7 mouse cellular contexts compared by ENCODE assay signal in the genomic region with DNA sequence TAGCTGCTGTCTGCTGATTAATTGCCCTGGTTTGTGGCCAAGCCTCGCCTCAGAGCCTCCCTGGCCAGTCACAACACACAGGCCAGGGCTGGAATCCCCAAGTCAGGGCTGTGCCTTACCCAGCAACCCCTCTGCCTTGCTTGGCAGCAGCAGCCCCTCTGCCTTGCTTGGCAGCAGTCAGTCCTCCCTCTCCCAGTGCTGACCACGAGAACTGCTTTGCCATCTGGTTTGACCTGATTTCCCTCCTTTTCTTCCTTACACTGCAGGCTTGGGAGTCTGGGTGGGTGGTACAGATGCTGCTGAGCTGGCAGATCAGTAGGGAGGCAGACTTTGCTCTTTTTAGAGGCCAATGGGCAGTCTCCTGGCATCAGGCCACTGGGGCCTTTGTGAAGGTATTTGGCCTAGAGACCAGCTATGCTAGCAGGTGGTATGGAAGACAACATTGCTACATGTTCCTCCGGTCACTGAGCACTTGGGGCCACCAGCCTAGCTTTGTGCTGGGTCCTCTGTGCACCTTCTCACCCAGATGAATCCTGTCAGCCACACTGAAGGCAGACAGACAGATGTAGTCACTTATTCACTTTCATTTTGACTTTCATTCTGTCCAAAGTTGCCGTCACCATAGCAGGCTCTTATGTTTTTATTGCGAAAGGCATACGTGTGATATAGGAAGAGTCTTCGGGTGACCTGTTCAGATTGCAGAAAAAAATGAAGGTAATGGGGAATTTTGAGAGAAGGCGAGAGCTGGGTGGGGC.
DNase-seq lines count a peak whose midpoint lies in the region; ATAC-seq and TF ChIP-seq lines count a peak whose summit lies in the region.

No protein-coding gene starts in this region.

- DNase-seq in ovary, adult 18-20 months (ENCODE audit: low spot score): peak; percentile 53
- no peak for DNase-seq in ovary, postnatal 14 days (ENCODE audit: low spot score)
- DNase-seq in brain, adult 2 months (ENCODE audit: low read depth, low spot score): peak; percentile 90
- peak; percentile 36 to 64 for DNase-seq in frontal cortex, postnatal 10 days (ENCODE audit: low spot score in 2 of 2)
- DNase-seq in kidney, postnatal 14 days: peak; percentile 93

- no peaks in the 10 kb centered on the region for H3K27me3 ChIP-seq in lung, embryonic 16.5 days (ENCODE audit: control insufficient read depth, insufficient read depth, low read depth, low read length)
- H3K27me3 ChIP-seq in small intestine, adult 2 months (ENCODE audit: control insufficient read depth, insufficient read depth, low read length): no peaks in the 10 kb centered on the region

- H3K36me3 ChIP-seq in lung, embryonic 16.5 days (ENCODE audit: control insufficient read depth, insufficient read depth, low read length): no peaks in the 10 kb centered on the region
- H3K36me3 ChIP-seq in small intestine, adult 2 months (ENCODE audit: control insufficient read depth, insufficient read depth, low read length): no peaks in the 10 kb centered on the region

- H3K9ac ChIP-seq in lung, embryonic 16.5 days (ENCODE audit: low read length): 0 out of 2 replicates have a peak overlapping the region, but pooled peaks have one; percentile 9

- H3K9me3 ChIP-seq in lung, embryonic 16.5 days (ENCODE audit: control insufficient read depth, low read length): no peaks in the 10 kb centered on the region

- TF ChIP-seq CTCF in small intestine, adult 2 months (IDR thresholded peaks at IDR 0.05; ENCODE audit: extremely low read depth, insufficient read length, insufficient replicate concordance, low read depth, low read length): no peak

- peak overlapping the region; percentile 72 for H3K27ac ChIP-seq in lung, embryonic 16.5 days (ENCODE audit: low read length)
- H3K27ac ChIP-seq in small intestine, adult 2 months (ENCODE audit: insufficient read depth, low read depth, low read length): peak overlapping the region; percentile 85

- TF ChIP-seq POLR2A in small intestine, adult 2 months (IDR thresholded peaks at IDR 0.05; ENCODE audit: low read depth, low read length): no peak

- WGBS in lung, embryonic 16.5 days: 54% methylated on average over 8 of the region's 8 CpGs
- 25% methylated on average over 8 of the region's 8 CpGs for WGBS in small intestine, adult 2 months

- H3K4me1 ChIP-seq in lung, embryonic 16.5 days (replicated peaks; ENCODE audit: control insufficient read depth, insufficient read depth, low read length): peaks cover 9% of the 10 kb centered on the region
- H3K4me1 ChIP-seq in small intestine, adult 2 months (ENCODE audit: control insufficient read depth, insufficient read depth, insufficient read length, low read length): peaks cover 45% of the 10 kb centered on the region

- H3K4me3 ChIP-seq in lung, embryonic 16.5 days (ENCODE audit: low read length): no peak overlapping the region
- no peak overlapping the region for H3K4me3 ChIP-seq in small intestine, adult 2 months (ENCODE audit: low read depth, low read length)

- peak; percentile 40 for ATAC-seq in lung, embryonic 16.5 days (ENCODE audit: low read depth)

- H3K4me2 ChIP-seq in lung, embryonic 16.5 days (ENCODE audit: low read depth, low read length): no peak overlapping the region
